Mouse (Mus musculus): ENCODE measurements around the gene Rpia. TPM values are rescaled to one million over a fixed set of nuclear protein-coding genes. Genes with fewer than 3 reads are reported as not detected.
"Not testable (repeated sequence)": the region's sequence is repeated elsewhere in the genome, so short reads cannot be mapped to it uniquely, and the experiment has no call there.

Rpia gene
- polyA plus RNA-seq (2015; fragmentation: Nextera tagmentation; extraction: Ambion mirVana) = 3.7 and 4.5 TPM in 2 replicates

DNA sequence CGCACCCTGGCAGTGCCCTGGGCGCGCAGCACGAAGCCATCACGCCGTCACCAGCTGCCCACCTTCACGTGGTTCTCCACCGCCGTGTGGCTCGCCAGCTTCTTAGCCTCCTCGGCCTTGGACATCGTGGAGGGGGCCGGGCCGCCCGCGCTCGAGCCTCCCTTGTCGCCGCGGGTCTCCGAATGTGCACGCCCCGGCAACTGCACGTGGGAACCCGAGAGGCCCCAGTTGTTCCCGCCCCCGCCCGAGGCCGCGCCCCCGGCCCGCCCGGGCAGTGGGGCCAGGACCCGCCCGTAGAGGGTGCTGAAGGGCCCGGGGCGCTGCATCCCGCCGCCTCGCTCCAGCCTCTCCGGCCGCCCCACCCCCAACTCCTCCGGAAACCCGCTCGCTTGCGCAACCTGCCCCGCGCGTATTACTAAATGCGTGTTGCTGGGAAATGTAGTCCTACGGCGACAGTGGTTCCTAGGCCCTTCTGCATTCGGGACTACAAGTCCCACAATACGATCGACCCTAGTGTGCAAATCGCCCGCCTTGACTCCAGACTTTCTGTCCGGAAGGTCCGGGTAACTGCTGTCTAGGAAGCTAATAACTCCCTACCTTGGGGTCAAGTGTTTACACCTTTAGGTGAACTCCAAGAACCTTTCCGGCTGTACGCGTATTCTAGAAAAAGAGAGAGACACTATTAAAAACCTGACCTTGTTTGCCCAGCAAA, at the start of gene Rpia:
Gene Rpia, minus strand, starts transcription at position 409 of the 712 bp plus-strand sequence.
- Histone ChIP-seq H3K4me2 (peak within 1 kb of the TSS; percentile 96), H3K36me3 (peaks cover 17% of the 10 kb centered on the region), H3K4me3 (replicated peaks) (peak within 1 kb of the TSS; percentile 88), H3K9me3 (replicated peaks) (no peaks in the 10 kb centered on the region), H3K27me3 (no peaks in the 10 kb centered on the region), H3K9ac (peak within 1 kb of the TSS; percentile 91), H3K4me1 (replicated peaks) (peaks cover 76% of the 10 kb centered on the region), H3K27ac (peak within 1 kb of the TSS; percentile 94)
- DNase-seq (peak; percentile 98), ATAC-seq (ENCODE audit: low read depth) (peak; percentile 88)
- under 1% methylated on average over 62 of the region's 62 CpGs for WGBS (ENCODE audit: insufficient replicate concordance)

DNA sequence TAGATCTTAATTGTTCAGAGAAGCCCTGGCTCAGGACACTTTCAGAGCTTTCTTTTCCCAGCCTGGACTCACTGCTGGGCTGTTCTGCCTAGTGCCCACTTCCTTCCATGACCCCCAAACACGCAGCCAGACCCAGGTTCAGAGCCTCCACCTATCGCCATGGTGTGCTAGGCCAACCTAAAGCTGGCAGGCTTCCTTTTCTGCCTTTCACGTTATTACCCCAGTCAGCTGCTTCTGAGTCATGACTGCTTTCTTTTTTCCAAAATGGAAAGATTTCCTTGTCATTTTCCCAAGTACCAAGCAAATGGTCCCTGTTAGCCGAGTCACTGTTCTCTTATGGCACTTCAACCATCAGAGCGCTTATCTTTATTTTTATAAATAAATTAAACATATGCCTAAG, 48.2 kb upstream of the Rpia start:
- Histone ChIP-seq H3K4me3 (replicated peaks) (no peak overlapping the region), H3K4me2 (no peak overlapping the region), H3K27ac (no peak overlapping the region), H3K9me3 (replicated peaks) (no peaks in the 10 kb centered on the region), H3K9ac (no peak overlapping the region), H3K4me1 (replicated peaks) (peaks cover 18% of the 10 kb centered on the region), H3K27me3 (no peaks in the 10 kb centered on the region), H3K36me3 (no peaks in the 10 kb centered on the region)
- DNase-seq (no peak), ATAC-seq (ENCODE audit: low read depth) (no peak)
- WGBS (ENCODE audit: insufficient replicate concordance) = 63% methylated on average over 5 of the region's 5 CpGs

DNA sequence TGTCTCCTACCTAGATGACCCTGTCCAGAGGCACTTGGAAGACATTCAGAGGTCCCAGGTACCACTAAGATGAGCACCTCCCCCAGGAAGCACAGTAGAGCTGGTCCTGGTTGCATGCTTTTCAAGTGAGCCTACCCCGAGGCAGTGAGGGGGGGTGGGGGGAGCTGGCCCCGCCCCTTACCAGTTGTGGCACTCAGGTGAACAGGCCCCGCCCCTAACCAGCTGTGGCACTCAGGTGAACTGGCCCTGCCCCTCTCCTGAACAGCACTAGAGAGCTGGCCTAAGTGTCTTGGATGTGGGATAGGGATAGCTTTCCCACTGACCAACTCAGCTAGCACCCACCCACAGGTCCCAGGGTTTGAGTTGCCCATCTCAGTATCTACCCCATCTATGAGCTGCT, 46.5 kb upstream of the Rpia start:
- no peak overlapping the region for H3K9ac ChIP-seq

DNA sequence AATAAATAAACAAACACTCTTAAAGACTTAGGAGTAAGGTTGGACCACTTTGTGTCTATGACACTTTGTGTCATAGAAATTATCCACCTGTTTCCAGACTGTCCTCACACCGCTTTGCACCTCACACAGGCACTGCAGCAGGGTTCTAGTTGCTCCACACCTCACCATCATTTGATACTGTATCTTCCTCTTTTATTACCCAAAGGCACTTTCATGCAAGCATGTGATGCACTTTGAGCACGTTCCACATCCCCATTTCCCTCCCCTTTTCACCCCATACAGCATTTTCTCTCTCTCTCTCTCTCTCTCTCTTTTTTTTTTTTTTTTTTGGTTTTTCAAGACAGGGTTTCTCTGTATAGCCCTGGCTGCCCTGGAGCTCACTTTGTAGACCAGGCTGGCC, 45.3 kb upstream of the Rpia start:
- H3K4me1 ChIP-seq (replicated peaks) = no peaks in the 10 kb centered on the region
- no peak overlapping the region for H3K4me2 ChIP-seq
- H3K36me3 ChIP-seq = no peaks in the 10 kb centered on the region
- WGBS (ENCODE audit: insufficient replicate concordance) = 56% methylated on average over 2 of the region's 2 CpGs
- H3K4me3 ChIP-seq (replicated peaks) = no peak overlapping the region
- no peaks in the 10 kb centered on the region for H3K9me3 ChIP-seq (replicated peaks)
- H3K27ac ChIP-seq = no peak overlapping the region
- H3K9ac ChIP-seq = no peak overlapping the region
- DNase-seq (no peak), ATAC-seq (ENCODE audit: low read depth) (no peak)
- no peaks in the 10 kb centered on the region for H3K27me3 ChIP-seq

More for the DNA sequence above, 46.5 kb upstream of the Rpia start:
- Histone ChIP-seq H3K4me2 (no peak overlapping the region), H3K27me3 (no peaks in the 10 kb centered on the region), H3K9me3 (replicated peaks) (no peaks in the 10 kb centered on the region), H3K4me3 (replicated peaks) (no peak overlapping the region), H3K4me1 (replicated peaks) (peaks cover 12% of the 10 kb centered on the region), H3K27ac (no peak overlapping the region), H3K36me3 (no peaks in the 10 kb centered on the region)
- WGBS (ENCODE audit: insufficient replicate concordance) = 47% methylated on average over 3 of the region's 3 CpGs
- no peak for DNase-seq
- ATAC-seq (ENCODE audit: low read depth) = no peak

DNA sequence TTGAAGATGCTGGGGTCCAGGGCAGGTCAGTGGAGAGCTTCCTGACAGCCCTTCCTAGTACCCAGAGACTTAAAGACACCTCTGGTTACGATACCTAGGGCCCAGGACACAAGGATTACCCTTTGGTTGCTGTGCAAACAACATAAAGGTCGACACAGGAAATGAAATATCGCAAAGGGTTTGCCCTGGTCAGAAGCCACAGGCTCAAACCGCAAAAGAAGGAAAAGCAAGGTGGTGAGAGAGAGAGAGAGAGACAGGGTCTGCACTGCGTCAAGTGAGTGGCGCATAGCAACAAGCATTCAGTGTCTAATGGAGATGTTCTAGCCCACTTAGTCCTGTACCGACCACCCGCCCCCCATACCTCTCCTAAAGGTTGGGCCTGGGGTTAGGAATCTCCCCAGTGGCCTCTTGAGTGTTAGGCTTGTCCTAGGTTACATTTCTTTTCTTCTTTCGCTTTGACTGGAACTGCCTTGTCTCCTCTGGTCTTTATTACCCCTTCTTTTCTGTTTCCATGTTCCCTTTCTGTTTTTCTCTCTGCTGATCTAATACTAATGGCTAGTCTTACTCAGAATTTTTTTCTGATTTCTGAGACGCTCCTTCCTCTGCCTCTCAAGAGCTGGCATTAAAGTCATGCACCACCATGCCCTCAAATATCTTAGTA, 39.3 kb upstream of the Rpia start:
- no peaks in the 10 kb centered on the region for H3K36me3 ChIP-seq
- H3K27me3 ChIP-seq = no peaks in the 10 kb centered on the region
- no peak overlapping the region for H3K9ac ChIP-seq
- no peak overlapping the region for H3K27ac ChIP-seq
- H3K4me2 ChIP-seq = no peak overlapping the region
- no peak overlapping the region for H3K4me3 ChIP-seq (replicated peaks)
- no peak for ATAC-seq (ENCODE audit: low read depth)
- no peaks in the 10 kb centered on the region for H3K4me1 ChIP-seq (replicated peaks)
- 50% methylated on average over 10 of the region's 10 CpGs for WGBS (ENCODE audit: insufficient replicate concordance)
- H3K9me3 ChIP-seq (replicated peaks) = no peaks in the 10 kb centered on the region
- no peak for DNase-seq

DNA sequence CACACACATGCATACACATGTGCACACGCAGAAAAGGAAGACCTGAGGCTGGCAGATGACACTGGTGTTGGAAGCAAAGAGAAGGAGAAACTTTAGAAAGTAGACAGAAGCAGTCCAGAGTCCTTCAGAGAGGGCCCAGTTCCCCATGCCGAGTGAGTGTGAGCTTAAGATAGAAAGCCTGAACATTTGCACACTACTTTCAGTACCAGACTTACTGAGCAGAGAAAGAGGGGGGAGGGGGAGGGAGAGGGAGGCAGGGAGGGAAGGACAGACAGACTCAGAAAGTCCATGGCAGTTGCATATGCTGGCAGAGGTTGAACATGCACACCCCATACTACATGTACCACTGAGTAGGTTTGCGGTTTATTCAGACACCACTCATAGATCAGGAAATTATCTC, 38.5 kb upstream of the Rpia start:
- no peak overlapping the region for H3K27ac ChIP-seq
- H3K36me3 ChIP-seq = no peaks in the 10 kb centered on the region
- DNase-seq (no peak), ATAC-seq (ENCODE audit: low read depth) (no peak)
- no peaks in the 10 kb centered on the region for H3K27me3 ChIP-seq
- H3K4me2 ChIP-seq = no peak overlapping the region
- H3K9ac ChIP-seq = no peak overlapping the region
- WGBS (ENCODE audit: insufficient replicate concordance) = 53% methylated on average over 3 of the region's 3 CpGs
- H3K9me3 ChIP-seq (replicated peaks) = no peaks in the 10 kb centered on the region
- H3K4me3 ChIP-seq (replicated peaks) = no peak overlapping the region
- peaks cover under 1% of the 10 kb centered on the region; the same call in 1 of the 2 replicates for H3K4me1 ChIP-seq (replicated peaks)

DNA sequence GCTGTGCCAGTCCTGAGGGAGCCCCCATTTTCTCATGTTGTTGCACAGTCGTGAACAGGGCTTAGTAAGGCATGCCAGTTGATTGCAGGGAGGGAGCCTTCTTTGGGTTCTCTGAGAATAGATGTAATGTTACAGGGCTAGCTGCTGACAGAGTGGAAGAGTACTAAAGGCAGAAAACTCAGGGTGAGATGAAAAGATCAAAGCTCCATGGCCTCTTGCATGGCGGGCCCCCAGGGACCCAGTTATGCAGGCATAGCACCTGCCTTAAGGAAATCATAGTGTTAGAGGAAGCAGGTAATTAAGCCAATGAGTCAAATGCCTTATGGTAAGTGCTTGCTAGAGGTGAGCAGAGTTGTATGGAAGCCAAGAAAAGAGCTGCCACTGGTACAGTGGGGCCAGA, 37.4 kb upstream of the Rpia start:
- H3K27ac ChIP-seq = no peak overlapping the region
- no peak for ATAC-seq (ENCODE audit: low read depth)
- no peaks in the 10 kb centered on the region for H3K27me3 ChIP-seq
- WGBS (ENCODE audit: insufficient replicate concordance) = 58% methylated on average over 2 of the region's 2 CpGs
- H3K36me3 ChIP-seq = no peaks in the 10 kb centered on the region
- no peak overlapping the region for H3K4me2 ChIP-seq
- H3K4me3 ChIP-seq (replicated peaks) = no peak overlapping the region
- no peak overlapping the region for H3K9ac ChIP-seq
- no peak for DNase-seq
- H3K9me3 ChIP-seq (replicated peaks) = no peaks in the 10 kb centered on the region
- peaks cover 10% of the 10 kb centered on the region for H3K4me1 ChIP-seq (replicated peaks)

DNA sequence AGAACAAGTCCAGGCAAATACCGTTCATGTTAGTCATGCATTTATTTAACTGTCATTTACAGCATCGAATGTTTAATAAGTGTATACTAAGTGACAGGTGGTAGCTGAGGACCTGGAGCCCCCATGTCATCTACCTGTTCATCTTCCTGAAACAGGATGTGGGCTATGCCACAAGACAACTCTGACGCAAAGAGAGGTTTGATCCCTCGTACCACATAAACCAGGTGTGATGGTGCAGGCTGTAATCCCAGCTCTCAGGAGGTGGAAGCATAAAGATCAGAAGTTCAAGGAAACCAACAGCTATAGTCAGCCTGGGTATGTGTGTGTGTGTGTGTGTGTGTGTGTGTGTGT, 32.9 kb upstream of the Rpia start:
- Histone ChIP-seq H3K27me3 (no peaks in the 10 kb centered on the region), H3K4me2 (peak overlapping the region; percentile 85), H3K4me3 (replicated peaks) (peak overlapping the region; percentile 57), H3K27ac (peak overlapping the region; percentile 80), H3K36me3 (no peaks in the 10 kb centered on the region), H3K9ac (peak overlapping the region; percentile 71), H3K9me3 (replicated peaks) (no peaks in the 10 kb centered on the region), H3K4me1 (replicated peaks) (peaks cover 36% of the 10 kb centered on the region)
- DNase-seq (no peak), ATAC-seq (ENCODE audit: low read depth) (no peak)
- WGBS (ENCODE audit: insufficient replicate concordance) = 22% methylated on average over 4 of the region's 4 CpGs

DNA sequence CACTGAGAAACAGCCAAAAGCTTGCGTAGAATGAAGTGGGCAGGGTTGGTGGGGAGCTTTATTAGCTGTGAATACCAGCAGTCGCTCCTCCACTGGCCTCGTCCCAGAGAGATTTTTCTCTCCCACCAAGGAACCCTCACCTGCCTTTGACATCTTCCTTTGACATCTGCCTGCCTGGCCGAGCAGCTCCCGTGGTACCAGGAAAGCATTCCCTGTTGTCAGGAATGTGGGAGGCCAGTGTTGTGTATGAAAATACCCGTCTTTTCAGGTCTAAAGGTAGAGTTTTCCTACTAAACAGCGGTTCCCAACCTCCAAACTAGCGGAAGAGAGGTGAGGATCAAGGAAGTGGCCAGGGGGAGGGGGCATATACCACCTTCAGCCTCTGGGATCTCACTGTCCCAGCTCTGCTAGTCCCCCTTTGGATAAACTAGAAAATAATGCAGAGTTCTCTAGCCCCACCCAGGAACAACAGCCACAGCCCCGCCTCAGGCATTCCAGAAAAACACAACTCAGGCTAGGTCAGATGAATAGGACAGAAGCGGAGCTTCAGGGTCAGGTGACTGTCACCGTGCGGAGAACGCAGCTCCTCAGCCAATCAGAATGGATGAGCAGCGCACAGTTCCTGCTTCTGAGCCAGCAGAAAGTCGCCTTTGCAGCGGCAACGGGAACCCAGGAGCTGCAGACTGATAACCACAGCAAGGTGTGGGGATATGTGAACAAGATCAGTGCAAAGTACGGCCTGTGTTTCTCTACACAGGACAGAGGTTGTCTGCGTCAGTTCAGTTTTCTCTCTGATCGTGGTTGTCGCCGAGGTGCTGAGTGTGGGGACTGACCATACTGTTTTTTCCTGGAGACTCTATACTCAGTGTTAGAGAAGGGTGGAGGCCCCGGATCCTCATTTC, 32.3 kb upstream of the Rpia start:
- Histone ChIP-seq H3K4me1 (replicated peaks) (peaks cover 36% of the 10 kb centered on the region), H3K4me2 (peak overlapping the region; percentile 85), H3K4me3 (replicated peaks) (peak overlapping the region; percentile 57), H3K36me3 (no peaks in the 10 kb centered on the region), H3K9me3 (replicated peaks) (no peaks in the 10 kb centered on the region), H3K27ac (peak overlapping the region; percentile 80), H3K27me3 (no peaks in the 10 kb centered on the region), H3K9ac (peak overlapping the region; percentile 71)
- DNase-seq (peak; percentile 75), ATAC-seq (ENCODE audit: low read depth) (peak; percentile 96)
- 11% methylated on average over 23 of the region's 23 CpGs for WGBS (ENCODE audit: insufficient replicate concordance)

DNA sequence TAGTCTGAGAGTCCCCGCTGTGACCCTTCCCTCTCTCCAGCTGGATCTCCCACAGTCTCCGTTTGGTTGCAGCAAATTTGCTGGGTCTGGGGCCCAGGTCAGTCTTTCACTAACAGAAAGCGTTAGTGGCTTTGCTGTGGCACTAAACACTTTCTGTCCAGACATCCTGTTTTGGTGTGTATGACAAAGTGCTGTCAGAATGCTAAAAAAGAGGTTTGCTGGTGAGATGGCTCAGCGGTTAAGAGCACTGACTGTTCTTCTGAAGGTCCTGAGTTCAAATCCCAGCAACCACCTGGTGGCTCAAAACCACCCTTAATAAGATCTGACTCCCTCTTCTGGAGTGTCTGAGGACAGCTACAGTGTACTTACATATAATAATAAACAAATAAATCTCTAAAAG, 31.2 kb upstream of the Rpia start:
- not testable (repeated sequence) for H3K9ac ChIP-seq; H3K27ac ChIP-seq; ATAC-seq (ENCODE audit: low read depth); H3K9me3 ChIP-seq (replicated peaks); H3K4me2 ChIP-seq; H3K36me3 ChIP-seq; DNase-seq; H3K4me3 ChIP-seq (replicated peaks); H3K27me3 ChIP-seq
- WGBS (ENCODE audit: insufficient replicate concordance) = 81% methylated on average over 4 of the region's 4 CpGs
- peaks cover 36% of the 10 kb centered on the region for H3K4me1 ChIP-seq (replicated peaks)

DNA sequence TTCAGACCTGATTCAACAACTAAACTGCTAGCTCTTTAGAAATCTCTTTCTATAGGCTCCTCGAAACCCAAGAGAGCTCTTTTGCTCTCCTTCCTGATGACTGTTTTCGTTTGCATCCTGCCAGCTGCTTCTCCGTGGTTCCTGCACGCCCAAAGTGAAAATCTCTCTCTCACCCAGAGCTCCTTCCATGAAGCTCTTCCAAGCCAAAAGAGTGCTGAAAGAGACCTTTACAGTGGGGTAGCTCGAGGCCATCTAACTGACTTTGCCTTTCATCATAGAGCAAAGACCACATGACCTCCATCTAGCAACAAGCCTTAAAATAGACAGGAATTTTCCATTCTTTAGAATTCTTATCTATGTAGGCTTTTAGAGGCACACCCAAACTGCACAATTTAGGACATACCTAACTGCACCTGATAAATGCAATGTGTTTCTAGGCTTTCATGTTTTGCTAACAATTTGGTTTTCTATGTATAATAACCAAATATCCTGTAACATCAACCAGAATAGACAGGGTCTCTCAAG, 30.4 kb upstream of the Rpia start:
- DNase-seq (no peak), ATAC-seq (ENCODE audit: low read depth) (no peak)
- no peak overlapping the region for H3K9ac ChIP-seq
- H3K4me1 ChIP-seq (replicated peaks) = peaks cover 36% of the 10 kb centered on the region
- no peaks in the 10 kb centered on the region for H3K27me3 ChIP-seq
- no peaks in the 10 kb centered on the region for H3K9me3 ChIP-seq (replicated peaks)
- H3K27ac ChIP-seq = no peak overlapping the region
- no peak overlapping the region for H3K4me2 ChIP-seq
- H3K36me3 ChIP-seq = no peaks in the 10 kb centered on the region
- WGBS (ENCODE audit: insufficient replicate concordance) = 36% methylated on average over 5 of the region's 5 CpGs
- H3K4me3 ChIP-seq (replicated peaks) = no peak overlapping the region
